Mouse (Mus musculus): ENCODE measurements around the gene Maneal. TPM values are rescaled to one million over a fixed set of nuclear protein-coding genes. Genes with fewer than 3 reads are reported as not detected.
A peak's percentile ranks its signal among the peaks of the same experiment; 100 is the strongest.

Gene Maneal
- total RNA-seq, 1 experiment: 5.4 TPM

DNA sequence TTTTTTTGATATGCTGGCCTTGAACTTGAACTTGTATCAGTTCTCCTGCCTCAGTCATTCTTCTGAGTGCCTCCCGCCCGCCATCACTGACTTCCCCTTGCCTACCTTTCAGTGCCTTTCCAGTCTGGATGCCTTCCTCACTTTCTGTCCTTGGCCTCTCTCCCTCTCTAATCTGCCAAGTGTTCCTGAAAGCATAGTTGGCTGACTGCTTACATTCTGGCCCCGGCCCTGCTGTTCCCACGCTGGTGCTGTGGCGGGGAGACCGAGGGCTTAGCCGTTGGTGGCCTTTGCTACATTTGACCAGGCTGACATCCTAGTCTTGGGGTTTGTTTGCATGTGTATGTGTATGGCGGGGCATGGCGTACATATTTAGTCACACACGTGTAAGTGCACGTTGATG is 46.1 kb downstream of the Maneal start:
- Histone ChIP-seq H3K27ac (ENCODE audit: insufficient read depth, low read depth, low read length, poor library complexity, severe bottlenecking) (no peak overlapping the region), H3K4me3 (ENCODE audit: insufficient read depth in 1 of 2, low read depth in 1 of 2, low read length in 2 of 2, poor library complexity in 1 of 2, severe bottlenecking in 1 of 2) (peak overlapping the region in 1 of 2 experiments; percentile 42; a peak in 2 of 4 replicates), H3K9me3 (ENCODE audit: control insufficient read depth, insufficient read depth, low read depth, low read length) (no peaks in the 10 kb centered on the region), H3K36me3 (ENCODE audit: control insufficient read depth, insufficient read depth, low read length, poor library complexity, severe bottlenecking) (peaks cover 7% of the 10 kb centered on the region; the same call in 1 of the 2 replicates), H3K4me1 (ENCODE audit: control insufficient read depth in 2 of 2, insufficient read depth in 2 of 2, low read length in 2 of 2, poor library complexity in 1 of 2) (peaks cover 0 to 5% of the 10 kb centered on the region in 2 experiments; a peak in 3 of 4 replicates), H3K9ac (ENCODE audit: insufficient read depth, low read depth, low read length, poor library complexity, severe bottlenecking) (no peak overlapping the region; the same call in 1 of the 2 replicates)
- no peak for DNase-seq (ENCODE audit: low read depth, low spot score)
- in situ Hi-C loops (cut with MboI; ENCODE audit: low sequenced_read_pairs in 2 of 2, unreplicated experiment in 2 of 2): no loop called here
- TF ChIP-seq ZNF384 (IDR thresholded peaks at IDR 0.05; ENCODE audit: low read depth, low read length) (no peak), CHD2 (IDR thresholded peaks at IDR 0.05; ENCODE audit: low read depth, low read length) (no peak), HCFC1 (IDR thresholded peaks at IDR 0.05; ENCODE audit: borderline replicate concordance, insufficient read depth, low read length) (no peak), MAFK (IDR thresholded peaks at IDR 0.05; ENCODE audit: insufficient read depth, low read depth, low read length) (no peak)

DNA sequence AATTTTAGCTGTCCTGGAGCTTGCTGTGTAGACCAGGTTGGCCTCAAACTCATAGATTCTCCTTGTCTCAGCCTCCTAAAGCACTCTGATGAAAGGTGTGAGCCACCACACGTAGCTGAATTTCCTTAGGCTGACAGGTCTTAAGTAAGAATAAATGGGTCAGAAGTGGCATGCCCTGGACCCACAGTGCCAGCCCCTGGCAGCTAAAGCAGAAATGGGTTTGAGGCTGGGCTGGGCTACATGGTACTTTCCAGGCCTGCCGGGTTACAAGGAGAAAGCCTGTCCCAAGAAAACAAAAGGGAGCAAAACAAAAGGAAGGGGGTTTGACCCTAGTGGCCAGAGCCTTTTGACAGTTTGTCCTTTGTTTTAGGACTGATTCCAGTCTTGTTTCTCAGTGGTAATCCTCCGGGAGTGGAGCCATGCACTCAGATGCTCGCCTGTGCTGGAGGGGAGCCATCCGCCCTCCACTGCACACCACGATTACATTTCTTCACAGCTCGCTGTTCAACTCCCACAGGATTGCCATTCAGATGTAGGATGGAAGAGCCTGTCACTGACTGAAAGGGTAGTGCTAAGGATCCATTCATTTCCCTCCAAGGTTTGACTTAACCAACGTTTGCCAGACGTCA is 50.5 kb downstream of the Maneal start:
- H3K4me3 ChIP-seq (ENCODE audit: insufficient read depth in 1 of 2, low read depth in 1 of 2, low read length in 2 of 2, poor library complexity in 1 of 2, severe bottlenecking in 1 of 2): no peak overlapping the region
- H3K36me3 ChIP-seq (ENCODE audit: control insufficient read depth, insufficient read depth, low read length, poor library complexity, severe bottlenecking): peaks cover 11% of the 10 kb centered on the region; the same call in 1 of the 2 replicates
- no peak overlapping the region for H3K9ac ChIP-seq (ENCODE audit: insufficient read depth, low read depth, low read length, poor library complexity, severe bottlenecking)
- H3K9me3 ChIP-seq (ENCODE audit: control insufficient read depth, insufficient read depth, low read depth, low read length): no peaks in the 10 kb centered on the region
- no peak for DNase-seq (ENCODE audit: low read depth, low spot score)
- H3K4me1 ChIP-seq (ENCODE audit: control insufficient read depth in 2 of 2, insufficient read depth in 2 of 2, low read length in 2 of 2, poor library complexity in 1 of 2): peaks cover 0 to 3% of the 10 kb centered on the region in 2 experiments; a peak in 2 of 4 replicates
- in situ Hi-C loops (cut with MboI; ENCODE audit: low sequenced_read_pairs in 2 of 2, unreplicated experiment in 2 of 2): no loop called here
- no peak overlapping the region for H3K27ac ChIP-seq (ENCODE audit: insufficient read depth, low read depth, low read length, poor library complexity, severe bottlenecking)
- TF ChIP-seq HCFC1 (IDR thresholded peaks at IDR 0.05; ENCODE audit: borderline replicate concordance, insufficient read depth, low read length): no peak
- TF ChIP-seq CHD2 (IDR thresholded peaks at IDR 0.05; ENCODE audit: low read depth, low read length): no peak
- TF ChIP-seq ZNF384 (IDR thresholded peaks at IDR 0.05; ENCODE audit: low read depth, low read length): no peak
- no peak for TF ChIP-seq ZC3H11A (IDR thresholded peaks at IDR 0.05; ENCODE audit: borderline replicate concordance, low read depth, low read length)
- TF ChIP-seq MAFK (IDR thresholded peaks at IDR 0.05; ENCODE audit: insufficient read depth, low read depth, low read length): no peak

DNA sequence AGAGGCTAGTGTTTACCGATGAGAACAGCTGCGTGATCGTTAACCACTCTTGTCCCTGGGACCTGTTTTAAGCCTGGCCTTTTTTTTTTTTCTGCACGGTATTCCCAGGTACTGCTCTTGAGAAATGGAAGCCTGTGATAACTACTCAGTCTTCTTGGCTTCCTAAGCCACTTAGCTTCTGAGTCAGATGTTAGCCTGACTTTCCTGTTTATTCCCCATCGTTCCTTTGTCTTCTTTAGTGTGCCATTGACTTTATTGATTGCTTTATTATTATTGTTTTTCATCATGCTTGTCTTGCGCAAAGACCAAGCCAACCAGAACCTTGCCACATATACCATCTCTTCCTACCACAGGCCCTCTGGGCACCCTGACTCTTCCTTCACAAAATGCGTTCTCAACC is 51.9 kb downstream of the Maneal start:
- Histone ChIP-seq H3K9me3 (ENCODE audit: control insufficient read depth, insufficient read depth, low read depth, low read length) (no peaks in the 10 kb centered on the region), H3K4me3 (ENCODE audit: insufficient read depth in 1 of 2, low read depth in 1 of 2, low read length in 2 of 2, poor library complexity in 1 of 2, severe bottlenecking in 1 of 2) (no peak overlapping the region), H3K4me1 (ENCODE audit: control insufficient read depth in 2 of 2, insufficient read depth in 2 of 2, low read length in 2 of 2, poor library complexity in 1 of 2) (peaks cover 0 to 3% of the 10 kb centered on the region in 2 experiments; a peak in 2 of 4 replicates), H3K9ac (ENCODE audit: insufficient read depth, low read depth, low read length, poor library complexity, severe bottlenecking) (no peak overlapping the region), H3K36me3 (ENCODE audit: control insufficient read depth, insufficient read depth, low read length, poor library complexity, severe bottlenecking) (peaks cover 11% of the 10 kb centered on the region), H3K27ac (ENCODE audit: insufficient read depth, low read depth, low read length, poor library complexity, severe bottlenecking) (no peak overlapping the region)
- TF ChIP-seq HCFC1 (IDR thresholded peaks at IDR 0.05; ENCODE audit: borderline replicate concordance, insufficient read depth, low read length) (no peak), MAFK (IDR thresholded peaks at IDR 0.05; ENCODE audit: insufficient read depth, low read depth, low read length) (no peak), CHD2 (IDR thresholded peaks at IDR 0.05; ENCODE audit: low read depth, low read length) (no peak), ZNF384 (IDR thresholded peaks at IDR 0.05; ENCODE audit: low read depth, low read length) (no peak), ZC3H11A (IDR thresholded peaks at IDR 0.05; ENCODE audit: borderline replicate concordance, low read depth, low read length) (no peak)
- in situ Hi-C loops (cut with MboI; ENCODE audit: low sequenced_read_pairs in 2 of 2, unreplicated experiment in 2 of 2): no loop called here
- no peak for DNase-seq (ENCODE audit: low read depth, low spot score)

DNA sequence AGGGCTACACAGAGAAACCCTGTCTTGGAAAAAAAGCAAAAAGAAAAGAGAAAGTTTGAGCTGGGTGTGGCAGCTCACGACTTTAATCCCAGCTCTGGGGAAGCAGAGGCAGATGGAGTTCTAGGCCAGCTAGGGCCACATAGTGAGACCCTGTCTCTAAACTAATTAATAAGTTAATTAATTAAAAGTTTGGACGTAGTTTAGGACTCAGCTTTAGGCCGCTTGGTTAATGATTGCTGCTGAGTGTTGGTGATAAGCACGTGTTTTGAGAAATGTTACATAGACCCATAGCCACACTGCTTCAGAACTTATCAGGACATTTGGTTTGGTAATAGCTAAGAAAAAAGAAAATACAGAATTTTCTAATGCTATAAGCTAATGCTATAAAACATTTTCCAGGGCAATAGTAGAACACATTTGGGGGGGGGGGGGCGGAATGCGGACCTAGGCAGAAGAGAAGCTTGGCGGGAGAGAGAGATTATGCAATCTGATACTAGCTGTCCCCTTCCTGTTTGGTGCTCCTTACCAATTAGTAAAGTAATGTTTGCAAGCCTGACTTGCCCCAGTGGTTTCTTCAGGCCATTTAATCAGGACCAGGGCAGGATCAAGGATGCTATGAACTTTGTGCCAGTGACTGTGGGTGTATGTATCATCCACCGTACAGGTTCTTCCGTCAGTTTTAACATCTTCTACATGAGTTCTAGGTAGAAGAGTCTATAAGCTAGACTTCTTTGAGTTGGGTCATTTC is 52.7 kb downstream of the Maneal start:
- H3K9me3 ChIP-seq (ENCODE audit: control insufficient read depth, insufficient read depth, low read depth, low read length): no peaks in the 10 kb centered on the region
- peaks cover 17% of the 10 kb centered on the region for H3K36me3 ChIP-seq (ENCODE audit: control insufficient read depth, insufficient read depth, low read length, poor library complexity, severe bottlenecking)
- in situ Hi-C loops (cut with MboI; ENCODE audit: low sequenced_read_pairs in 2 of 2, unreplicated experiment in 2 of 2): no loop called here
- TF ChIP-seq ZC3H11A (IDR thresholded peaks at IDR 0.05; ENCODE audit: borderline replicate concordance, low read depth, low read length) (no peak), CHD2 (IDR thresholded peaks at IDR 0.05; ENCODE audit: low read depth, low read length) (no peak), HCFC1 (IDR thresholded peaks at IDR 0.05; ENCODE audit: borderline replicate concordance, insufficient read depth, low read length) (no peak), ZNF384 (IDR thresholded peaks at IDR 0.05; ENCODE audit: low read depth, low read length) (no peak), MAFK (IDR thresholded peaks at IDR 0.05; ENCODE audit: insufficient read depth, low read depth, low read length) (no peak)
- DNase-seq (ENCODE audit: low read depth, low spot score): no peak
- no peak overlapping the region for H3K9ac ChIP-seq (ENCODE audit: insufficient read depth, low read depth, low read length, poor library complexity, severe bottlenecking)
- no peak overlapping the region for H3K27ac ChIP-seq (ENCODE audit: insufficient read depth, low read depth, low read length, poor library complexity, severe bottlenecking)
- no peak overlapping the region for H3K4me3 ChIP-seq (ENCODE audit: insufficient read depth in 1 of 2, low read depth in 1 of 2, low read length in 2 of 2, poor library complexity in 1 of 2, severe bottlenecking in 1 of 2)
- peaks cover 0 to 3% of the 10 kb centered on the region in 2 experiments; a peak in 2 of 4 replicates for H3K4me1 ChIP-seq (ENCODE audit: control insufficient read depth in 2 of 2, insufficient read depth in 2 of 2, low read length in 2 of 2, poor library complexity in 1 of 2)
